Mouse (Mus musculus) stomach, postnatal 0 days (tissue): ENCODE measurements around the gene Plekha5. TPM values are rescaled to one million over a fixed set of nuclear protein-coding genes. Genes with fewer than 3 reads are reported as not detected.

ENCODE experiments used
- ATAC-seq: fragments of 200-750 bp; cut with Nextera tagmentation; 2 replicates; pipeline ENCODE4 v1.8.0; 2017; ENCODE audit not compliant: low FRiP score, low TSS enrichment
- DNase-seq: peaks from one replicate; pipeline ENCODE4 v3.0.0-alpha.2; 2016; ENCODE audit warnings: low spot score
- H3K27ac ChIP-seq: fragments of 300-500 bp; sonication (generic); replicated peaks from 2 replicates; pipeline ENCODE4 v1.5.1; 2014; ENCODE audit warnings: mild to moderate bottlenecking, control low read depth
- H3K27me3 ChIP-seq: fragments of 300-500 bp; sonication (generic); 2 replicates; pipeline ENCODE4 v1.6.1; 2014; ENCODE audit warnings: low read length; ENCODE audit not compliant: control insufficient read depth, insufficient read depth
- H3K36me3 ChIP-seq: fragments of 300-500 bp; sonication (generic); 2 replicates; pipeline ENCODE4 v1.6.1; 2014; ENCODE audit warnings: low read length, mixed read lengths; ENCODE audit not compliant: control insufficient read depth, insufficient read depth
- H3K4me1 ChIP-seq: fragments of 300-500 bp; sonication (generic); replicated peaks from 2 replicates; pipeline ENCODE4 v1.6.1; 2014; ENCODE audit warnings: antibody characterized with exemption; ENCODE audit not compliant: control insufficient read depth, insufficient read depth
- H3K4me2 ChIP-seq: fragments of 300-500 bp; sonication (generic); replicated peaks from 2 replicates; pipeline ENCODE4 v1.6.1; 2014; ENCODE audit warnings: low read depth, mild to moderate bottlenecking, control low read depth, moderate library complexity
- H3K4me3 ChIP-seq: fragments of 300-500 bp; sonication (generic); 2 replicates; pipeline ENCODE4 v1.5.1; 2014; ENCODE audit warnings: low read depth, low read length, control low read depth
- H3K9ac ChIP-seq: fragments of 300-500 bp; sonication (generic); 2 replicates; pipeline ENCODE4 v1.6.1; 2014; ENCODE audit warnings: mild to moderate bottlenecking, low read length, control low read depth, mixed read lengths
- H3K9me3 ChIP-seq: fragments of 300-500 bp; sonication (generic); 2 replicates; pipeline ENCODE4 v1.6.1; 2016; ENCODE audit warnings: low read length; ENCODE audit not compliant: control insufficient read depth
- CTCF ChIP-seq: IDR thresholded peaks from 2 replicates; pipeline ENCODE4 v1.5.1; 2016; ENCODE audit warnings: antibody characterized with exemption, low read depth, mild to moderate bottlenecking, moderate library complexity
- EP300 ChIP-seq: optimal IDR thresholded peaks from 2 replicates; pipeline ENCODE3; 2016; ENCODE audit warnings: antibody characterized with exemption
- WGBS: fragments of 180-500 bp; shearing (Covaris S2); extraction: QIAGEN DNeasy Blood & Tissue Kit; methylation state at CpG from one replicate; pipeline ENCODE4 v1.1.7; 2014; 5-methylcytosine and 5-hydroxymethylcytosine counted together
- polyA plus RNA-seq: library from polyadenylated mRNA; unstranded; fragments of >200 nt; fragmentation: Nextera tagmentation; extraction: Ambion mirVana; gene quantifications from 2 replicates; pipeline ENCODE4 v1.2.1, GENCODE M21; 2015

Gene Plekha5
- polyA plus RNA-seq, 1 experiment from 2014 or later, result 23.1 TPM

DNA sequence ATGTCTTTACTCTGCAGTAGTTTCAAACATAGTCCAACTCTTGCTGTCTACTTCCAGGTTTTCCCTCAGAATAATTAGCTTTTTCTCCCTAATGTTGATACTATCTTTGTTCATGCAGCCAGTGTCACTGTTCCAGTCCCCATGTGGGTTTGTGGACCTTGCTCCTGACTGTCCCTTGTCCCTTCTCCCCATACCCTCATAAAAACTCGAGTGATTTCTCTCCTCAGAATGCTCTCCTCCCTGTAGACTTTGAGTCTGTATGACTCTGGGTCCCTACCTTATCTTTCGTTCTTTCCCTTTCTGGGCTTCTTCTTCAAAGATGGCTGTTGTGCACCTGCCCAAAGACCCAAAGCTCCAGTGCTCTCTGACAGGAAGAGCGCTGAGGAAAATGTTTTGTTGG lies 64.8 kb downstream of the Plekha5 start:
- WGBS, result 79% methylated on average over 3 of the region's 3 CpGs
- Histone ChIP-seq H3K4me1 (peaks cover 10% of the 10 kb centered on the region), H3K27ac (no peak overlapping the region), H3K9ac (no peak overlapping the region), H3K4me3 (no peak overlapping the region), H3K36me3 (no peaks in the 10 kb centered on the region), H3K9me3 (no peaks in the 10 kb centered on the region), H3K27me3 (no peaks in the 10 kb centered on the region), H3K4me2 (no peak overlapping the region)
- ATAC-seq (no peak), DNase-seq (no peak)
- TF ChIP-seq EP300, result no peak
- TF ChIP-seq CTCF, result no peak

DNA sequence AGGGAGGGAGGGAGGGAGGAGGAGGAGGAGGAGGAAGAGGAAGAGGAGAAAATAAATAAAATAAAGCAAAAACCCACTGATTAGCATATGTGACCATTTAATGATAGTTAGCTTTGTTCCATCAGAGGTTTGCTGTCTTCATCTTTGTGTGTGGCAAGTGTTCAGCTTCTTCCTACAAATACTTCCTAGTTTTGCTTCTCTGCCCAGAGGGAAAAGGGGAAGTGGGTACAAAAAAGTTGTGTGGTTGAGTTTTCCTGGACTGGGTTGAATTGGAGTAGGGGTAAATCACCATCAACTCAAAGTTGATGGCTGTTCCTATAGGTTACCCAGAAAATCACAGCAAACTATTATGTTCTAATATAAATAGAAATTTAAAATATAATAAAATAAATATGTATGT lies 65.7 kb downstream of the Plekha5 start:
- ATAC-seq (no peak), DNase-seq (no peak)
- Histone ChIP-seq H3K4me3 (no peak overlapping the region), H3K9me3 (no peaks in the 10 kb centered on the region), H3K4me1 (peaks cover 7% of the 10 kb centered on the region), H3K9ac (no peak overlapping the region), H3K27me3 (no peaks in the 10 kb centered on the region), H3K36me3 (no peaks in the 10 kb centered on the region), H3K27ac (no peak overlapping the region), H3K4me2 (no peak overlapping the region)
- TF ChIP-seq CTCF (no peak), EP300 (no peak)

DNA sequence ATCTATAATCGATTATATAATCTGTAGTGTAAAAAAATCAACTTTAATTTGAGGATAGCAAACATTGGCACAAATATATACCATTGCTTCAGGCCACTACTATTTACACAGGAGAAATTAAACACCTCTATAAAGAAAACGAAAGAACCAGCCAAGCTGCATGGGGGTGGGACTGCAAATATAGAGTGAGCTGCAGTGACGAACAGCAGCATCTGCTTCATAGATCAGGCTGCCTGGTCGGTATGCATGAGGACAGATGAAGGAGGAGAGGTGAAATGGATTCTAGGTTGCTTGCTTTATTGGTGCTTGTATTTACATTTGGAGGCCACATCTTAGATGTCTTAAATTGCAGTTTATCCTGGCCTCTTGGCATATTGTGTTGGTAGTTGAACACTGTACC lies 66.4 kb downstream of the Plekha5 start:
- DNase-seq (no peak), ATAC-seq (peak; percentile 47; the same call in 1 of the 2 replicates)
- no peak overlapping the region for H3K4me3 ChIP-seq
- WGBS, result 32% methylated on average over 4 of the region's 4 CpGs
- no peaks in the 10 kb centered on the region for H3K9me3 ChIP-seq
- H3K27ac ChIP-seq, result no peak overlapping the region
- H3K4me2 ChIP-seq, result 0 out of 2 replicates have a peak overlapping the region, but pooled peaks have one; percentile 44
- H3K36me3 ChIP-seq, result no peaks in the 10 kb centered on the region
- H3K4me1 ChIP-seq, result peaks cover 7% of the 10 kb centered on the region
- H3K27me3 ChIP-seq, result no peaks in the 10 kb centered on the region
- no peak overlapping the region for H3K9ac ChIP-seq
- TF ChIP-seq EP300 (no peak), CTCF (no peak)

DNA sequence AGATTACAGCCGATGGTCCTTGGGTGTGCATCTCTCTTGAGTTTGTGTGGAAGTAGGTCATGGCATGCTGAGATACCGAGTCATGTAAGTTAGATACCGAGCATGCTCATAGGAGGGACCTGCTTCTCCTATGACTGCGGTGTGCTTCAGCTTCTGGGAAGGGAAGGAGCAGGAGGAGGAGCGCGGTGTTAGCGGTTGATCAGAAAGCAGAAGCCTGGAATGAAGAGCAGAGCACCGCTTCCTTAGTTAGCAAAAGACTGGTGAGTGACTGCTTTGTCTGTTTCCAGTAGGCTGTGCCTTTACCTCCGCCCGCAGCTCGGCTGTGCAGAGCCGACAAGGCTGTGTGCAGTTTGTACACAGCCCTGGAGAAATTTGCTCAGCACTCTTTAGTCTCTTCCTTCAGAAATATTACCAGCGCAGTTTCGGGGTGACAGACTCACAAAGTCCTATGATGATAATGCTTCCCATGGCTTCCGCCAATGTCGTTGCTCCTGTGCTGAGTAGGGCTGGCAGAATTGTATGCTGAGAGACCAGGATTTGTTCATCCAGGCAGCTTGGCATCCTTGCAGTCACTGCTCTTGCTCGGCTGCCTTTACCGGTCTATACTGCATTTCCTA lies 67.2 kb downstream of the Plekha5 start:
- Histone ChIP-seq H3K36me3 (no peaks in the 10 kb centered on the region), H3K4me2 (peak overlapping the region; percentile 44), H3K27me3 (no peaks in the 10 kb centered on the region), H3K27ac (peak overlapping the region; percentile 61), H3K9ac (no peak overlapping the region), H3K4me3 (peak overlapping the region; percentile 12; the same call in 1 of the 2 replicates), H3K4me1 (peaks cover 7% of the 10 kb centered on the region), H3K9me3 (no peaks in the 10 kb centered on the region)
- TF ChIP-seq CTCF (no peak), EP300 (no peak)
- WGBS, result 40% methylated on average over 18 of the region's 18 CpGs
- peak; percentile 51; the same call in 1 of the 2 replicates for ATAC-seq
- DNase-seq, result no peak

DNA sequence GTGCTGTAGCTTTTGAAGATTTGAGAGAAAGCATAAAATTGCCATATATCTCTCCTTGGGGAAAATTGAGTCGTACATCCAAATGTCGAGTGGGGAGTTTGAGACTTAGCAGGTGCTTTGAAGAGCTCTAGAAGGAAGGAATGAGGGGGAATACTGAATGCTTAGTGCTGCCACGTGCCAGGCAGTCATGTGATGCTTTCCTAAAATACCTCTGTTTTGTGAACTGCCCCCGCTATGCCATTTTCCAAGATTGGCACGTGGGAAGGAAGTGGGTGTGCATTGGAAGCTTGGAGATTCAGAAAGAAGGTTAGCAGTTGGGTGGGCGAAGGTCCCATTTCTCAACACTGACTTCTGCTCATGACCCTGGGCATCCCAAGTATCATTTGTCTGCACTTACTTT lies 68.2 kb downstream of the Plekha5 start:
- H3K27me3 ChIP-seq, result no peaks in the 10 kb centered on the region

DNA sequence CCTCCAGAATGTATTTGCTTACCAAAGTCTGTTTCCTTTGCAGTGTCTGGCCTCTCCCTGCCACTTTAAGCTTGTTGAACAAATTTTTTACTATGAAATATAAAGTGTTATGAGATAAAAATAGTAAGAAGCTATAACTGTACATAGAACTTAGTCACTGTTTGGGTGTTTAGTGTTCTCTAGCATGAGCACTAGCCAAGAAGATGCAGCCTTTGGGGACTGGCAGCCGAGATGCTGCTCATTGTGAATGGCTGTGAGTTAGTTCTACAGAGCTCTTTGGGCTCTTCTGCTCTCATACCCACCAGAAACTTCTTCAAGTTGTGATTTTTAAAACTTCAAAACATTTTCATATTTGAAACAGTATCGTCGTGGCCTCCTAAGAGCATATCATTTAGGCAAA lies 74.2 kb downstream of the Plekha5 start:
- 62% methylated on average over 3 of the region's 3 CpGs for WGBS
- DNase-seq (no peak), ATAC-seq (no peak)
- Histone ChIP-seq H3K36me3 (no peaks in the 10 kb centered on the region), H3K4me1 (no peaks in the 10 kb centered on the region), H3K27me3 (no peaks in the 10 kb centered on the region), H3K9me3 (no peaks in the 10 kb centered on the region), H3K9ac (no peak overlapping the region), H3K27ac (no peak overlapping the region), H3K4me2 (no peak overlapping the region), H3K4me3 (no peak overlapping the region)
- TF ChIP-seq CTCF, result no peak
- no peak for TF ChIP-seq EP300

More for the DNA sequence above, 68.2 kb downstream of the Plekha5 start:
- Histone ChIP-seq H3K4me3 (no peak overlapping the region), H3K9me3 (no peaks in the 10 kb centered on the region), H3K27ac (no peak overlapping the region), H3K4me2 (no peak overlapping the region), H3K4me1 (peaks cover 7% of the 10 kb centered on the region), H3K9ac (no peak overlapping the region), H3K36me3 (no peaks in the 10 kb centered on the region)
- ATAC-seq, result no peak
- WGBS, result 53% methylated on average over 6 of the region's 6 CpGs
- TF ChIP-seq CTCF (no peak), EP300 (no peak)
- DNase-seq, result no peak
